ENCODE assay signal across 7 mouse cellular contexts in the genomic region with DNA sequence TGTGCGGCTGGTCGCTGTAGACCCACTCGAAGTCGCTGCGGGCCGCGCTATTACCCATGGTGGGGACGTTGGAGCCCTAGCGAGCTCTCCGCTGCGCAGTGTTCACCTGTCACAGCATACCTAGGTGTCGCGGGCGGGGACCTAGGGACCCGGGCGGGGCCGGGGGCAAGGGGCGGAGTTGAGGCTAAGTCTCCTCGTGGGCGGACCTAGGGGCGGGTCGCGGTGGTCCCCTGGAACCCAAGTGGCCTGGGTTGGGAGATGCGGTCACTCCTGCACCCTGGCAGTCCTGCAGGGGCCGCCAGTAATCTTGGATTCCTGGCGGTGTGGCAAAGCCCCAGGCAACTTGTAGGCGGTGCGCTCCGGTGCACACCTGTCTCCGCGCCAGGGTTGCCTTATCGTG. TPM values are rescaled to one million over a fixed set of nuclear protein-coding genes. Genes with fewer than 3 reads are reported as not detected.
DNase-seq lines count a peak whose midpoint lies in the region; ATAC-seq and TF ChIP-seq lines count a peak whose summit lies in the region.

A gene (minus strand): TSS at position 131 of the 400 bp plus-strand sequence.

- no peak for DNase-seq in Patski (ENCODE audit: low read depth, low spot score)
- DNase-seq in embryo, embryonic 9.5 days (ENCODE audit: extremely low spot score) = peak; percentile 28
- peak; percentile 80 for DNase-seq in kidney, adult 11 months
- peak; percentile 54 for DNase-seq in lung, embryonic 14.5 days
- peak; percentile 48 for DNase-seq in thymus, adult 2 months
- DNase-seq in adrenal gland, postnatal 14 days = no peak
- no peak for DNase-seq in adrenal gland, adult (ENCODE audit: inconsistent age in 2 of 2, low spot score in 1 of 2)

- POLR2A ChIA-PET in Patski (lab: Charles Lee) = no interaction called here

- H3K4me3 ChIP-seq in lung, embryonic 14.5 days (ENCODE audit: low read depth, low read length) = peak within 1 kb of the TSS; percentile 25
- H3K4me3 ChIP-seq in thymus, adult 2 months (ENCODE audit: control insufficient read depth, insufficient read depth, low read length) = peak within 1 kb of the TSS; percentile 67

- TF ChIP-seq POLR2A in thymus, adult 2 months (IDR thresholded peaks at IDR 0.05; ENCODE audit: control insufficient read depth, extremely low read depth, insufficient read depth, low read length, poor library complexity) = no peak

- 3% methylated on average over 32 of the region's 32 CpGs for WGBS in lung, embryonic 14.5 days
- 2% methylated on average over 32 of the region's 32 CpGs for WGBS in thymus, adult 2 months

- H3K9me3 ChIP-seq in lung, embryonic 14.5 days (ENCODE audit: low read depth, low read length) = no peaks in the 10 kb centered on the region

- no peaks in the 10 kb centered on the region for H3K27me3 ChIP-seq in Patski
- peaks cover 29% of the 10 kb centered on the region for H3K27me3 ChIP-seq in lung, embryonic 14.5 days (ENCODE audit: insufficient read depth, low read length)
- H3K27me3 ChIP-seq in thymus, adult 2 months (ENCODE audit: control insufficient read depth, insufficient read depth, low read length) = no peaks in the 10 kb centered on the region

- CTCF ChIA-PET in Patski (lab: Charles Lee) = interaction anchor here (1.0 to 1.4 kb wide), 2 partner anchors 43 to 56 kb away, joined by 3 read pairs; no protein-coding TSS in a partner anchor

- H3K4me1 ChIP-seq in lung, embryonic 14.5 days (ENCODE audit: insufficient read depth) = no peaks in the 10 kb centered on the region
- peaks cover 37% of the 10 kb centered on the region for H3K4me1 ChIP-seq in thymus, adult 2 months (replicated peaks; ENCODE audit: control insufficient read depth, insufficient read depth, low read length)

- in situ Hi-C loops in Patski (cut with MboI; ENCODE audit: low pct_unique_long_range_greater_than_20kb) = no loop called here

- peak; percentile 17 for ATAC-seq in Patski
- ATAC-seq in lung, embryonic 14.5 days (ENCODE audit: insufficient read depth) = peak; percentile 67

- no peak for TF ChIP-seq CTCF in Patski (IDR thresholded peaks at IDR 0.05)
- TF ChIP-seq CTCF in lung, embryonic 14.5 days (IDR thresholded peaks at IDR 0.05; ENCODE audit: low read depth) = peak; percentile 42
- no peak for TF ChIP-seq CTCF in thymus, adult 2 months (IDR thresholded peaks at IDR 0.05; ENCODE audit: borderline replicate concordance, control insufficient read depth, extremely low read depth, insufficient read depth, low read length, poor library complexity)

- peak within 1 kb of the TSS; percentile 55 for H3K4me2 ChIP-seq in lung, embryonic 14.5 days

- H3K36me3 ChIP-seq in lung, embryonic 14.5 days (ENCODE audit: insufficient read depth) = no peaks in the 10 kb centered on the region
- no peaks in the 10 kb centered on the region for H3K36me3 ChIP-seq in thymus, adult 2 months (ENCODE audit: control insufficient read depth, insufficient read depth, low read length)

- H3K9ac ChIP-seq in lung, embryonic 14.5 days = no peak within 1 kb of the TSS

- no peak within 1 kb of the TSS for H3K27ac ChIP-seq in lung, embryonic 14.5 days (ENCODE audit: low read depth)
- peak within 1 kb of the TSS; percentile 89 for H3K27ac ChIP-seq in thymus, adult 2 months (ENCODE audit: control insufficient read depth, insufficient read depth, low read length)

RNA-seq across cellular contexts. Expression of the gene that starts here (rescaled TPM):
- polyA plus RNA-seq in Patski (2021) = 0.54 TPM
- 1.1 and 2.7 TPM in 2 replicates for polyA plus RNA-seq in lung, embryonic 14.5 days (2014; fragmentation: Nextera tagmentation; extraction: Ambion mirVana)
- 21.1 and 21.6 TPM in 2 replicates for polyA plus RNA-seq in thymus, adult 2 months (2012; rRNA removed)
- total RNA-seq in adrenal gland, postnatal 14 days (2021) = not detected in 2 replicates

Comparison
In these comparisons a context has a peak if more than half of its experiments do, and no peak if none do; other contexts are left out.
1. Peak in ATAC-seq in Patski; RNA of the gene not detected or under 1 TPM.
2. DNase-seq: peak in embryo, embryonic 9.5 days (single experiment), kidney, adult 11 months (single experiment), lung, embryonic 14.5 days (single experiment) and thymus, adult 2 months (single experiment); none in Patski (single experiment), adrenal gland, postnatal 14 days (single experiment) and adrenal gland, adult (0 of 2).